Mouse (Mus musculus) myocyte (in vitro differentiated cells): ENCODE measurements around the gene Ak1.

Experiments used
- CEBPB ChIP-seq: IDR thresholded peaks from 2 replicates; pipeline ENCODE4 v1.6.1; 2011; ENCODE audit warnings: mild to moderate bottlenecking, moderate library complexity; ENCODE audit not compliant: poor library complexity, insufficient read depth, severe bottlenecking
- E2F4 ChIP-seq: IDR thresholded peaks from one replicate; pipeline ENCODE4 v1.6.1; 2011; ENCODE audit warnings: mild to moderate bottlenecking, control low read depth, moderate library complexity; ENCODE audit not compliant: insufficient read depth
- MAX ChIP-seq: IDR thresholded peaks from one replicate; pipeline ENCODE4 v1.6.1; 2011; ENCODE audit warnings: low read depth, mild to moderate bottlenecking, control low read depth
- MYOG ChIP-seq, 3 experiments: IDR thresholded peaks; one replicate each; pipeline ENCODE4 v1.6.1; 2011; ENCODE audit warnings: control low read depth in 2 of 3, low read depth in 2 of 3, mild to moderate bottlenecking in 2 of 3; ENCODE audit not compliant: insufficient read length in 2 of 3, control insufficient read depth in 1 of 3, insufficient read depth in 1 of 3
- POLR2A ChIP-seq: IDR thresholded peaks from one replicate; pipeline ENCODE4 v1.6.1; 2011; ENCODE audit warnings: low read depth, mild to moderate bottlenecking, control low read depth, moderate library complexity; ENCODE audit not compliant: insufficient read length
- SRF ChIP-seq: IDR thresholded peaks from one replicate; pipeline ENCODE4 v1.6.1; 2011; ENCODE audit warnings: low read depth; ENCODE audit not compliant: control insufficient read depth, insufficient read length
- USF1 ChIP-seq: IDR thresholded peaks from one replicate; pipeline ENCODE4 v1.6.1; 2011; ENCODE audit warnings: low read depth, mild to moderate bottlenecking, control low read depth, moderate library complexity

GRCm38 (mm10) chr2:32681754-32682153 lies 60.2 kb downstream of the Ak1 start:
- no peak for TF ChIP-seq POLR2A
- peak in 1 of 3 experiments; percentile 0 for TF ChIP-seq MYOG (IDR thresholded peaks at IDR 0.05; ENCODE audit: control insufficient read depth in 1 of 3, insufficient read depth in 1 of 3, insufficient read length in 2 of 3, low read depth in 2 of 3)
- no peak for TF ChIP-seq MAX
- TF ChIP-seq SRF = no peak
- no peak for TF ChIP-seq USF1
- TF ChIP-seq CEBPB = no peak
- no peak for TF ChIP-seq E2F4
